Mouse (Mus musculus): ENCODE results near the gene Lrrc66. TPM values are rescaled to one million over a fixed set of nuclear protein-coding genes. Genes with fewer than 3 reads are reported as not detected.

Gene Lrrc66
- total RNA-seq, 2 experiments from 2014 or later = not detected

- DNase-seq (ENCODE audit: low spot score in 2 of 2) = no peak
- intact Hi-C loops (cut with DNase I) = no loop called here
Observed at GRCm38 (mm10) chr5:73571395-73572156, 60.8 kb downstream of the Lrrc66 start.

- DNase-seq (ENCODE audit: low spot score in 2 of 2) = no peak
- intact Hi-C loops (cut with DNase I) = no loop called here
Observed at GRCm38 (mm10) chr5:73569181-73569580, 63.1 kb downstream of the Lrrc66 start.

GRCm38 (mm10) chr5:73566892-73567291 is 65.4 kb downstream of the Lrrc66 start:
- intact Hi-C loops (cut with DNase I) = no loop called here
- DNase-seq (ENCODE audit: low spot score in 2 of 2) = no peak

GRCm38 (mm10) chr5:73566119-73566518 is 66.2 kb downstream of the Lrrc66 start:
- no peak for DNase-seq (ENCODE audit: low spot score in 2 of 2)
- intact Hi-C loops (cut with DNase I) = no loop called here

GRCm38 (mm10) chr5:73564038-73564437 is 68.3 kb downstream of the Lrrc66 start:
- DNase-seq (ENCODE audit: low spot score in 2 of 2) = no peak
- intact Hi-C loops (cut with DNase I) = no loop called here

- intact Hi-C loops (cut with DNase I) = no loop called here
- no peak for DNase-seq (ENCODE audit: low spot score in 2 of 2)
Observed at GRCm38 (mm10) chr5:73558756-73559155, 73.6 kb downstream of the Lrrc66 start.

- intact Hi-C loops (cut with DNase I) = no loop called here
Observed at GRCm38 (mm10) chr5:73556733-73557425, 75.4 kb downstream of the Lrrc66 start.

More at GRCm38 (mm10) chr5:73556733-73557425, 75.4 kb downstream of the Lrrc66 start:
- DNase-seq (ENCODE audit: low spot score in 2 of 2) = no peak

Other genes starting within 250 kb of the Lrrc66 start
- 1 to 10 TPM; 1.7 to 2.1 TPM for gene Cwh43, start 226.5 kb downstream of the Lrrc66 start, total RNA-seq (2021)
- gene Dcun1d4, start 151.5 kb downstream of the Lrrc66 start, total RNA-seq (2021) = 100 to 1,000 TPM; 120 to 135 TPM
- 10 to 100 TPM; 49.0 TPM for gene Sgcb, start 15.3 kb upstream of the Lrrc66 start, total RNA-seq (2021)
- gene Spata18, start 18.9 kb upstream of the Lrrc66 start, total RNA-seq (2021) = under 1 TPM; 0.23 to 0.42 TPM